Mouse (Mus musculus): Measurements from ENCODE around the gene Smtnl1. TPM values are rescaled to one million over a fixed set of nuclear protein-coding genes. Genes with fewer than 3 reads are reported as not detected.

Smtnl1 gene
- total and polyA plus RNA-seq, 3 experiments = not detected

GRCm38 (mm10) chr2:84845226-84845625 is 22.8 kb upstream of the Smtnl1 start (continued):
- no peak for TF ChIP-seq UBTF (IDR thresholded peaks at IDR 0.05; ENCODE audit: borderline replicate concordance, insufficient read depth, low read depth, low read length)
- peak; percentile 69 for TF ChIP-seq ETS1 (IDR thresholded peaks at IDR 0.05; ENCODE audit: low read depth, low read length)
- no peak for TF ChIP-seq MAFK (IDR thresholded peaks at IDR 0.05; ENCODE audit: borderline replicate concordance, low read depth, low read length)
- no peak for TF ChIP-seq MAX (IDR thresholded peaks at IDR 0.05; ENCODE audit: low read length)
- no peak for TF ChIP-seq MEF2A (IDR thresholded peaks at IDR 0.05; ENCODE audit: extremely low read depth, insufficient replicate concordance, low read depth, low read length, poor library complexity, severe bottlenecking)
- TF ChIP-seq MAZ (IDR thresholded peaks at IDR 0.05; ENCODE audit: low read depth, low read length) = no peak
- TF ChIP-seq E2F4 (IDR thresholded peaks at IDR 0.05; ENCODE audit: borderline replicate concordance, low read depth, low read length) = no peak
- TF ChIP-seq NELFE (IDR thresholded peaks at IDR 0.05; ENCODE audit: low read depth, low read length) = no peak
- no peak for TF ChIP-seq TAL1 (IDR thresholded peaks at IDR 0.05; ENCODE audit: low read length)
- TF ChIP-seq BHLHE40 (IDR thresholded peaks at IDR 0.05; ENCODE audit: borderline replicate concordance, low read depth, low read length) = no peak
- peak; percentile 71 for TF ChIP-seq SIN3A (IDR thresholded peaks at IDR 0.05; ENCODE audit: low read length)
- TF ChIP-seq JUND (IDR thresholded peaks at IDR 0.05; ENCODE audit: low read depth, low read length) = no peak
- no peak for TF ChIP-seq ZC3H11A (IDR thresholded peaks at IDR 0.05; ENCODE audit: low read depth, low read length)
- no peak for TF ChIP-seq CHD1 (IDR thresholded peaks at IDR 0.05; ENCODE audit: low read depth, low read length)
- TF ChIP-seq CTCF (IDR thresholded peaks at IDR 0.05 in 2 of 3, conservative IDR thresholded peaks at IDR 0.05 in 1 of 3; ENCODE audit: control insufficient read depth in 1 of 3, insufficient read depth in 1 of 3, low read depth in 2 of 3, low read length in 3 of 3, poor library complexity in 1 of 3, severe bottlenecking in 1 of 3) = no peak
- no peak for TF ChIP-seq HCFC1 (IDR thresholded peaks at IDR 0.05; ENCODE audit: low read depth, low read length)
- TF ChIP-seq MYC (IDR thresholded peaks at IDR 0.05; ENCODE audit: low read depth, low read length) = no peak
- no peak for TF ChIP-seq GABPA (IDR thresholded peaks at IDR 0.05; ENCODE audit: low read depth, low read length)

GRCm38 (mm10) chr2:84843654-84844053 is 21.2 kb upstream of the Smtnl1 start:
- H3K4me1 ChIP-seq (ENCODE audit: control insufficient read depth in 1 of 2, insufficient read depth in 2 of 2, low read length in 2 of 2) = peaks cover 26 to 27% of the 10 kb centered on the region in 2 experiments
- peaks cover 68% of the 10 kb centered on the region for H3K79me2 ChIP-seq (ENCODE audit: control insufficient read depth, insufficient read depth, low read length, poor library complexity)
- TF ChIP-seq GATA1 (IDR thresholded peaks at IDR 0.05; ENCODE audit: low read depth, low read length) = peak; percentile 58
- TF ChIP-seq ETS1 (IDR thresholded peaks at IDR 0.05; ENCODE audit: low read depth, low read length) = peak; percentile 34; the same call in 1 of the 2 replicates
- TF ChIP-seq SIN3A (IDR thresholded peaks at IDR 0.05; ENCODE audit: low read length) = peak; percentile 48; the same call in 1 of the 2 replicates
- TF ChIP-seq EP300 (IDR thresholded peaks at IDR 0.05; ENCODE audit: low read depth in 1 of 2, low read length in 2 of 2) = peak in 1 of 2 experiments; percentile 38; a peak in 2 of 4 replicates
- TF ChIP-seq RAD21 (IDR thresholded peaks at IDR 0.05; ENCODE audit: low read depth, low read length) = no peak
- no peak for TF ChIP-seq MAZ (IDR thresholded peaks at IDR 0.05; ENCODE audit: low read depth, low read length)
- peaks cover 6 to 42% of the 10 kb centered on the region in 2 experiments for H3K36me3 ChIP-seq (ENCODE audit: control insufficient read depth in 1 of 2, insufficient read depth in 2 of 2, low read length in 2 of 2)
- H3K4me3 ChIP-seq (ENCODE audit: control insufficient read depth in 1 of 2, insufficient read depth in 1 of 2, low read depth in 2 of 2, low read length in 2 of 2) = peak overlapping the region in 1 of 2 experiments; percentile 29; a peak in 3 of 4 replicates
- H3K9ac ChIP-seq (ENCODE audit: control insufficient read depth, low read depth, low read length, poor library complexity, severe bottlenecking) = peak overlapping the region; percentile 62
- no peaks in the 10 kb centered on the region for H3K9me3 ChIP-seq (replicated peaks; ENCODE audit: insufficient read depth, low read length)
- peak; percentile 57 for DNase-seq (ENCODE audit: low read depth, low spot score)
- H3K27me3 ChIP-seq (ENCODE audit: control insufficient read depth in 1 of 2, insufficient read depth in 2 of 2, low read length in 2 of 2) = no peaks in the 10 kb centered on the region
- peak overlapping the region; percentile 62 for H3K27ac ChIP-seq (ENCODE audit: control insufficient read depth, low read depth, low read length)

All from MEL (cell line).